Mouse (Mus musculus) A20 (cell line): Measurements from ENCODE around the gene Luc7l2.
"Not testable (repeated sequence)": the region's sequence is repeated elsewhere in the genome, so short reads cannot be mapped to it uniquely, and the experiment has no call there.

ENCODE experiments used
- DNase-seq: peaks from one replicate; pipeline ENCODE4 v3.0.0-alpha.2; 2011; ENCODE audit warnings: low read depth, low spot score

Luc7l2 gene

DNA sequence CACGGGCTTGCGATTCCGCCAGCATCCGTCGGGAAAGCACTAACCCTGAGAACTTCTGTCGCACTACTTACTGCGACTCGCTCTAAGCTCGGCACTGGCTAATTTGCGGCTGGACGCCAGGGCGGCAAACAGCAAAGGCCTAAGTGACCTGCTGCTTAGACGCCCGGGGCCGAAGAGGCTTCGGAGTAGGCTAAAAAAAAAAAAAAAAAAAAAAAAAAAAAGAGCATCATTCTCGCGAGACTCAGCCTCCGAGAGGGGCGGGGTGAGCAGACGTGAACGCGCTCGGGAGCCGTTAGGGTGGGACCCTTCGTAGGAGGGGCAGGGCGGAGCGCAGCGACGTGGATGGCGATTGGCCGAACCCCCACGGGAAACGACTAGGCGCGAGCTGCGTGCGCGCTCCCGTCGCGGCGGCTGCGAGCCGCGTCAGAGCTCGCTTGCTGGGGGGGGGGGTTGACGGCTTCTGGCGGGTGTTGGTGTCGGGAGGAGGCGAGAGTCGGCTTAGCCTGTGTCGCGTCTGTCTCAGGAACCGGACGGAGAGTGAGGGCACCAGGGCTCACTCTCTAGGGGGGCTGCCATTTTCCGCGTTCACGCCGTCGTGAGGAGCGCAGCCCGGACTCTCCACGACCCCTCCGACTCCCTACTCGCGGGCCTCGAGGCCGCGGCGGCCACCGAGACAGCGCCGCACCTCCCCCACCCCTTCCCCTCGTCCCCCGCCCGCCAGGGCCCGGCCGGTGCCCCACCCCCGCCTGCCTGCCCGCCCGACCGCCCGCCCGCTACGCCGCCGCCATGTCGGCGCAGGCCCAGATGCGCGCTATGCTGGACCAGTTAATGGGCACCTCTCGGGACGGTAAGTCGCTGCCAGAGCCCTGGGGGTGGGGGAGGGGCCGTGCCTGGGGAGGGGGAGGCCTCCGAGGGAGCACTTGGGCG lies at the start of gene Luc7l2:
Gene Luc7l2, plus strand, starts transcription at position 273 of the 927 bp plus-strand sequence.
- DNase-seq, result peak; percentile 99

DNA sequence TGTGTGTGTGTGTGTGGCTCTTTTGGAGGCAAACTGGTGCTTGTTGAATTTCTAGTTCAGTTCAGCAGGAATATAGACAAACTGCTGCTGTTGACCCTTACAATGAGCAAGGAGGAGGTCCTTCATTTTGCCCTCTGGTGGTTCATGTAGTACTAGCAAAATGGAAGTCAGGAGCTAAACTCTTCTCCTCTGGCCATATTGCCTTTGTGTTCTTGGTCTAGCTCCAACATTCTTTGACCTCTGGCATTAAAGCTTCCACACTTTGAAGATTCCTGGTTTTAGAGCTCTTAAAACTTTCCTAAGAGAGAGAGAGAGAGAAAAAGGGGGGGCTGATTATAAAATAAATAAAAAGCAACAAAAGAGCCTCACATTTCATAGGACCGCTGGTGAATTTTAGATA lies 39.0 kb upstream of the Luc7l2 start:
- DNase-seq, result no peak

DNA sequence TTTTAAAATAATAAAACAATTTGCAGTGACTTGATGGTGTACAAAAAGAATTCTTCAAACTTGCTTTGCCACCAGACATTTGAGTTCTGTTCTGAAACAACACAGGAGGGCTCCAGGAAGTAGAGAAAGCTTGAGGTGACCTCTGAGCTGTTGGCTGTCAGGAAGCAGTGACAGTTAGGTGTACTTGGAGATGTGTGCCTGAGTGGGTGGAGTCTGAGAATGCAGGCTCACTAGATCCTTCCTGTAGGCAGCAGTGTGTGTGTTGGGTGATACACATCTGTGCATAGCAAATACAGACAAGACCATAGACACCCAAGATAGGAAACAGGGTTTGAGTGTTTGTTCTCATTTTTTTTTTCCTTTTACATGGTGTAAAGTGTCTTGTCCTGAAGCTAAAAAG lies 38.3 kb upstream of the Luc7l2 start:
- no peak for DNase-seq

DNA sequence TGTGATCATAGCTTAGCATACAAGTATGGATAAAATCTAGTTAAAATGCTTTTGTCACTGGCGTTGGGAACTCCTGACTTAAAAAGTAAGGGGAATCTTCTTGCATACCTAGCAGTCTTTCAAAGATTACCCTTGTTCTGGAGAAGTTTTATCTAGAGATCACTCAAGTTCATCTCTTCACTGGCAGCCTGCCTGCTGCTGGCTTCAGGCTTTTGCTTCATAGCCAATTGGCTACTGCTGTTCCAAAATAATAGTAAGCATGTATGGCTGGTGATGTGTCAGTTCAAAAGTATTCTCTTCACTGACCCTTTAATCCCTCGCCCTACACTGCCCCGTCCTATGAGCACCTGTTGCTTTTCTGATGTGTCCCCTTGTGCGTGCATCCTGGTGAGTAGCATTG lies 35.9 kb upstream of the Luc7l2 start:
- no peak for DNase-seq

DNA sequence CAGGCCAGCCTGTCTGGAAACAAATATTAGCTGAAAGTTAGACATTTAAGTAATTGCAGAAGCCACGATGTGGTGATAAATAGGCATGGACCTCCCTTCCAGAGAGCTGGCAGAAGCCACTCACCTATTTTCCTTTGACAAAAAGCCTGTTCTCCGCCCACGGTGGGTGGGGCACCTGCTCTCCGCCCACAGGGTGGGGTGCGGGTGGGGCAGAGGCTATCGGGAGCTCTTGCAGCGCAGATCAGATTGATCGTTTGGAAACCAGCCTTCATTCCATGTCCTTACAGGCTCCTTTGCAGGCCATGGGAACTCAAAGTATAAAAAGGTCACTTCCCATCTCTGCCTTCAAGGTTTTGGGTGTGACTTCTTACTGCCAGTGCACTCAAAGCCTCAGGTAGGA lies 27.3 kb upstream of the Luc7l2 start:
- DNase-seq, result peak; percentile 25

DNA sequence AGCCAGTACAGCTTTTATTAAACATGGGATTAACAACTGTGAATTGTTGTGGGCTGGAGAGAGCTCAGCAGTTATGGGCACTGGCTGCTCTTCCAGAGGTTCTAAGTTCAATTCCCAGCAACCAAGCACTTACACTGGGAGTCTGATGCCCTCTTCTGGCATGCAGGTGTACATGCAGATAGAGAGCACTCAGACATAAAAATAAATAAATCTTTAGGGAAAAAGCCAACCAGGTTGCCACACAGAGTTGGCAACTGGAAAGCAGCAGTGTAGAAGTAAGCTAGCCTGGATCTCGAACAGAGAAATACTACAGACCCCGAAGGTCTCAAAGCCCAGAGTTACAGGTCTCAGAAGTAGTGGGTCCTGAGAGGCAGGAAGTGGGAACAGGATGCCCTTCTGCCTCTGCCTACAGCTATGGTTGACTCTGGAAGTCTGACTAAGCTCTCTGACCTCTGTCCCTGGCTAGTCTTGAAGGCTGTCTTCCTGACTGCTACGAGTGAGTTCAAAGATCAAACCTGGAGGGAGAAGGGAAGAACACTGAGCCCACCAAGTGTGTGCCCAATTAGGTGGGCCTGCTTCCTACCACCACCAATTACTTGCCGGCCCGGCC lies 19.8 kb upstream of the Luc7l2 start:
- DNase-seq, result peak; percentile 64

DNA sequence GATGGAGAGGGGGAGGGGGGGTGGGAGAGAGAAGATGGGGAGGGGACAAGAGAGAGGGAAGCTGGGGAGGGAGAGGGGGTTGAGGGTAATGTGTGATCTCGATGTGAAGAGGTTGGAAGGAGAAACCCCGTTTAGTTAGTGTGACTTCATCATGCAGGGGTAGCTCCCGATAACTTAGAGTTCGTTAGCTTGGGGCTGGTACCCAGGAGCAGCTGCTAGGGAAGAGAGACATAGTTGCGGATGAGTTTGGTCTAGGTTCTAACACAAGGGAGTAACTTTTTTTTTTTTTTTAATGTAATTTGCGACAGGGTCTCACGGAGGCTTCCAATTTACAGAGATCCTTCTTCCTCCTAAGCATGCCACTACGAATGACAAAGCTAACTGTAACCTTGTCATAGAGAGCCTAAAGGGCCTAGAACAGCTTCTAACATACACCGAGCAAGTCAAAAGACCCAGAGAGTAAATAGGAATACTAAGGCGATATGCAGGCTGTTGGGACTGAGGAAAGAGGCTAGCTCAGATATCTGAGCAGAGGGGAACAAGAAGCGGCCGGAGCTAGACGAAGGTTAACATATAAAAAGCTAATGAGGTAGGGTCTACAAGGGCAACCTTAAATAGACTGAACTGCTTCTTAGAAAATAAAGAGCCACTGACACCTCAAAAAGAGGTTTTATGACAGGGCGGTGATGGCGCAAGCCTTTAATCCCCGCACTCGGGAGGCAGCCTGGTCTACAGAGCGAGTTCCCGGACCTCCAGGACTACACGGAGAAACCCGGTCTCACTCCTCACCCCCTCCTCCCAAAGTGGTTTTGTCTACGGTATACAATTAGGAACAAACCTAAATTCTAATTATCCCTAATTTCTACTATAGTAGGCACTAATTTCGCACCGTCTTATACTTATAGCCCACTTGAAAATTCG lies 18.4 kb upstream of the Luc7l2 start:
- DNase-seq, result no peak

DNA sequence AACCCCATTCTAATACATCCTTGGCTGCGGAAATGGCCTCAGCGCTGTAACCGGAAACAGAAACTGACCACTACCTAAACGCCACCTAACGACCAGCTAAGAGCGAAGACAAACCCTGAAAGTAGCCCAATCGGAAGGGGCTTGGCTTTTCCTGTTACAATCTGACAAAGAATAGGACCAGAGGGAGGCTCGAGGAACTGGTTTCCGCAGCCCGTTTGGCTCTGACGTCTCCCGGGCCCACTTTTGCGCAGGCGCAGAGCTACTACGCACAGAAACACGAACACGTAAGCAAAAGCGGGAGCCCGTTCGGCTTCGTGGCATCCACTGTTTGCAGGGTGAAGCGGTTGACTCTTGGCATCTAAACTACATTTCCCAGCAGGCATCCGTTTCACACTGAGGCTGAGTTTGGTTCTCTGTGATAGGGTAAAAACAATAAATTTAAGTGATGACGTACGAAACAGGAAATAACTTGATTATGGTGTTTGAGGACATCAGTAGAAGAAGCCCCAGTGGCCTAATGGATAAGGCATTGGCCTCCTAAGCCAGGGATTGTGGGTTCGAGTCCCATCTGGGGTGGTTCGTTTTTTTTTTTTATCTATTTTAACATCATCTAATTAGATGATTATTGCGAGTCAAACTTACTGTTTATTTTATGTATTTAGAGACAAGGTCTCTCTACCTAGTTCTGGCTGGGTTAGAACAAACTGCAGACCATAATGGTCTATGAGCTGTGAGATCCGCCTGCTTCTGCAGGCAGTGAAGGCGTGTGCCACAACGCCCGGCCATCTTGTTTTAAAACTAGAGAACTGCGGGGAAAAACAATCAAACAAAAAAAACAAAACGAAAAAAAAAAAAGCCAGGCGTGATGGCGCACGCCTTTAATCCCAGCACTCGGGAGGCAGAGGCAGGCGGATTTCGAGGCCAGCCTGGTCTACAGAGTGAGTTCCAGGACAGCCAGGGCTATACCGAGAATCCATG lies 17.4 kb upstream of the Luc7l2 start, which contains the start of gene Fmc1:
Gene Fmc1, plus strand, starts transcription at position 75 of the 978 bp plus-strand sequence.
- DNase-seq, result peak; percentile 98

DNA sequence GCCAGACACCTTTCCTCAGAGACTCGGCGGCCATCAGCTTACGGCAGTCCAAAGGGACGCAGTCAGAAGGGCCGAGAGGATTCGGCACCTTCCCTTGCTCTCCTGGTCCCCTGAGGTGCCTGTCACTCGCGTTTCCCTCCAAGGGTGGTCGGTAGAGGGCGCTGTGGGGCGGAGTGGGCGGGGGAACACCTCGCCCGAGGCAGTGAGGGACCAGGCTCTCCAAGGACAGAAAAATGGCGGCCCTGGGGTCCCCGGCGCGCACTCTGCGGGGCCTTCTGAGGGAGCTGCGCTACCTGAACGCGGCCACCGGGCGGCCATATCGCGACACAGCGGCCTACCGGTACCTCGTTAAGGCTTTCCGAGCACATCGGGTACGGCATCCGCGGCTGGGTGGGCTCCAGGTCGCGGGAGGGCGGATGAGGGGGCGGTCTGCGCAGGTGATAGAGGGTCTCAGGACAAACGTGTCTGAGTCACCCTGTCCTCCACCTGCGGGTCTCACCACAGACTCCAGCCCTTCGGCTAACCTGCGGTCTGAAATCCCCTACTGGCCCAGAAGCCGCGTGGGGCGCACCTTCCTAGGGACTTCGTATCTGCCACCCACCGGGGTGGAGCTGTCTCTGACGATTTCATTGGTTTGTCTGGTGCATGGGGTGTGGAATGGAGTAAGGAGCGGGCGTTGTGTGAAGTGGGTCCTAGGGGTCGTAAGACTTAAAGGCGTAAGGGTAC lies 16.3 kb upstream of the Luc7l2 start:
- peak; percentile 97 for DNase-seq

DNA sequence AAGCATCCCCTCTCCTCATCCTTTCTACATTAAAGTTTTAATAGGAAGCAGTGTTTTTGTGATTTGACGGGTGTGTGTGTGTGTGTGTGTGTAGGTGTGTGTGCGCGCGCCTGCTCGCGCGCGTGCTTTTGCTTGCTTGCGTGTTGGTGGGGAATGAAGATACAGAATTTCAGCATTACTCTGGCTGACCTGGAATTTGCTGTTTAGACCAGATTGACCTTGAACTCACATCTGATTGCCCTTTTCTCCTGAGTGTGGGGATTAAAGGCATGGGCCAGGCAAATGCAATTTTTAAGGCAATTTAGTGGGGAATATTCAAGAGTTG lies 15.8 kb upstream of the Luc7l2 start:
- DNase-seq, result no peak

DNA sequence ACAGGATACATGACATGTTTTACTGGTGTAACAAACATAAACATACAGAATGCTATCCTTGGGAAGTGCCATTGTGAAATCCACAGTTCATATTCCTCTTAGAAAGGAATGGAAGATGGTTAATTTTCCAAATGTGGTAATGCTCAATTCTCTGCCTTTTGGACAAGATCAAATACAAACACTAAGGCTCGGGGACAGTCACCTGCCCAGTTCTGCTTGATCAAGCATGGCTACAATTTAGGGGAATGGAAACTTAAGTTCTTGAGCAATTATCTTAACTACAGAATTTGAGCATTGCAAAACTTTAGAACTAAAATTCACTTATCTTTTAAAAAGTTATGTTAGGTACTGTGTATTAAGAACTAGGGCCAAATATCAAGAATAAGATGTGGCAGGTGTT lies 15.3 kb upstream of the Luc7l2 start:
- peak; percentile 72 for DNase-seq

DNA sequence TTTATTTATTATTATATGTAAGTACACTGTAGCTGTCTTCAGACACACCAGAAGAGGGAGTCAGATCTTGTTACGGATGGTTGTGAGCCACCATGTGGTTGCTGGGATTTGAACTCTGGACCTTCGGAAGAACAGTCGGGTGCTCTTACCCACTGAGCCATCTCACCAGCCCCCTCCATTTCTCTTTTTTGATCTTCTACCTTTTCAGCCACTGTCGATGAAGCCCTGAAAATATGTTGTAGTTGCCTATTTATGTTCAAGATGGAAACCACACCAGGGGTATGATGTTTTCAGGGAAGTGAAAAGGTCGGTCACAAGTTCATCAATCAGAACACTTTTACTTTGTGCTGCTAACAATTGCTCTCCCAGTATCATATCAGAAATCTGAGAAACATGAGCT lies 7.0 kb upstream of the Luc7l2 start:
- not testable (repeated sequence) for DNase-seq

DNA sequence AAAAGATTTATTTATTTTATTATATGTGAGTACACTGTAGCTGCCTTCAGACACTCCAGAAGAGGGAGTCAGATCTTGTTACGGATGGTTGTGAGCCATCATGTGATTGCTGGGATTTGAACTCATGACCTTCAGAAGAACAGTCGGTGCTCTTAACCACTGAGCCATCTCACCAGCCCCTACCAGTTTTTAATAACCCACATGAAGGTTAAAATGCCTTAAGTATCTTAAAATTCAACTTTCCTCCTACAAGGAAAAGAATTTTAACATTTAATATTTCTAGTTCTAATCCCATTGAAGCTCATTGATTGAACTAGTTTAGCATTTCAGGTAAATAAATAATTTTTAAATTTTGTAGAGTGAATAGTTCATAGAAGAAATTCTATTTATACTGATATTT lies 4.1 kb upstream of the Luc7l2 start:
- not testable (repeated sequence) for DNase-seq

DNA sequence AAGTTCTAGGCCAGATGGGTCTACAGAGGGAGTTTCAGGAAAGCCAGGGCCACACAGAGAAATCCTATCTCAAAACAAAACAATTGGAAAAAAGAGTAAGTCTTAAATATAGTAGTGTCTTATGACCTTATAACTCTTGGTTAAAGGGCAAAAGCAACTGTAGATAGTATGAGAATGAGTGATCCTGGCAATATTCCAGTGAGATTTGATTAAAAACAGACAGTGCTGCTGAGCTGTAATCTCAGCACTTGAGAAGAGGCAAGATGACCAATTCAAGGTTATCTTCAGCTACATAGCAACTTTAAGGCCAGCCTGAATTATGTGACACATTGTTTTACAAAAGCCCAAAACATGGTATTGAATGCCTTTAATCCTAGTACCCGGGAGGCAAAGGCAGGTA lies 3.4 kb upstream of the Luc7l2 start:
- no peak for DNase-seq

DNA sequence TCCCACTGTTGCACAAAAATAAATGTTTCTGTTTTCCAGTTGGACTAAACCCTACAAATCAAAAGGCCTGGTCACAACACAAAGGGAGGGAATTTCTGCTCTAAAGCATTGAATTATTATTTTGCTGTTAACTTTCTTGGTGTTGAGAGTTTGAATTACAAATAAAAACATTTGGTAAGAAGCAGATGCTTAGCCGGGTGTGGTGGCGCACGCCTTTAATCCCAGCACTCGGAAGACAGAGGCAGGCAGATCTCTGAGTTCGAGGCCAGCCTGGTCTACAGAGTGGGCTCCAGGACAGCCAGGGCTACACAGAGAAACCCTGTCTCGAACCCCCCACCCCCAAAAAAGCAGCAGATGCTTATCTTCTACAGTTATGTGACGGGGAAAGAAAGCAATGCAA lies 2.5 kb upstream of the Luc7l2 start:
- not testable (repeated sequence) for DNase-seq

DNA sequence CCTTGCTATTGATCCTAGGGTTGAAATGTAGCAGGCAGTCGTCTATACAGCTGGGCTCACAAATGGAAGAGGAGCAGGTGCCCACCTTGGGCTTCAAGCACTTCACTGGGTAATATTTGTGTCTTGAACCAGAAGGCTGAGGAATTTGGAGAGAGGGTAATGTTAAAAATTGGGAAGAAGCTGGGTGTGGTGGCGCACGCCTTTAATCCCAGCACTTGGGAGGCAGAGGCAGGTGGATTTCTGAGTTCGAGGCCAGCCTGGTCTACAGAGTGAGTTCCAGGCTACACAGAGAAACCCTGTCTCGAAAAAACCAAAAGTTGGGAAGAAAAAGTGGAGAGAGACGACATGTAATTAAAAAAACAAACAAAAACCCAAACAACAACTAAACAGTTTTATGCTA lies 1.3 kb upstream of the Luc7l2 start:
- DNase-seq, result not testable (repeated sequence)

DNA sequence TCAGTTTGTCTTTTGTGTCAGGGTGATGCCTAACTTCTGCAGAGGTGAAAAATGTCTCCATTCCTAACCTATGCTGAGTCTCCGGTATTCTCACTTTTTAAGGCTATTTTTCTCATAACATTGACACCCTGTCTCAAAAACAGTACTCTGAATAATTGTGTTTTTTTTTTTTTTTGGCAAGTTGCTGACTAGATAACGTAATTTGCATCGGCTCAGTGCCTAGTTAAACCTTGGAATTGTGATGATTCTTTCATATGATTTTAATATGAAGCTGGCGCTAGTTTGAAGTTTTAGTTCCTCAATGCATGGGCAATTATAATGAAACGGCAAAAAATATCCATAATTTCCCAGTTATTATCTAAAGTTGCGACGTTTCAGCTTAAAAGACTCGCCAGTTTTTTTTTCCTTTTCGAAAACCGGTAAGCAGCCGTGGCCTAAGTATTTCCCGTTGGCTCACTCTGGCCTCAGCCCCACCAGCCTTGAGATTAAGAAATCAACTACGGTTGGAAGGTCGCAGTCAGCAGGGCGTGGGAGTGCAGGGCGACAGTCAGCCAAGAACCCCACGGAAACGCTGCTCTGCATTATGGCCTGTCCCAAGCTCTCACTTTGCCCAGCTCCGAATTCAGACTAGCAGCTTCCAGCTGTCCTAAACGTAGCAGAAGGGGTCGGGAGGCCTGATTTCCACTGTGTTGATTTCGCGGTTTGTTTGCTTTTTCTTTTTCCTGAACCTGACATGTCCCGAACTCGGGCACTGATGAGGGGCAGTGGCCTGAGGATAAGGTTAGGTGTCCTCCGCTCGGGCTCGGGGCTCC lies 678 bp upstream of the Luc7l2 start:
- no peak for DNase-seq

DNA sequence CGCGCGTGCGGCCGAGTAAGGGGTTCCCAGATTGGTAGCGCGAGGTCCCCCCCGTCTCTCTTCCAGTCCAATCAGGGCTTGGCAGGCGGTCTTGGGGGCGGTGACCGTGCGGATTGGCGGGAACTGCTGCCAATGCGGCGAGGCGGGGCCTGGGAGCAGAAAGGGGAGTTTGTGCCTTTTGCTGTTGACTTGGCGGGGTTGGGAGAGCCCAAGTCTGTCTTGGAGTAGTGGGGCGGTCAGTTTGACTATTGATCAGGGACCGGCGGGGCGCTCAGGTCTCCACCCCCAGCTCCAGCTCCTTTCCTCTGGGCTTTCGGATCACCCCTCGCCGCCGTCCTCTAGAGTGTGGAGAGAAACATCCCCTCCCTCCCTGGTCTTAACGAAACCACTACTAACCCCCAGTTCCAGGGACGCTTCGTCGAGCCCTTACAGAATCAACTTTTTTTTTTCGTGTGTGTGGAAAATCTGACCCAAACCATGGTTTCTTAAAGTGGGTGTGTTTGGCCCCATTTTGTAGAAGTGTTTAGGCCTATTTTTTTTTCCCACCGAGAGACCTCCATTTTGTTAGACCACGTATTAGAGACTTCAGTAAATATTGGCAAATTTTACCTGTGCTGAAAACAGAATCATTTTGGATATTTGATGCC lies 978 bp downstream of the Luc7l2 start:
- peak; percentile 98 for DNase-seq

DNA sequence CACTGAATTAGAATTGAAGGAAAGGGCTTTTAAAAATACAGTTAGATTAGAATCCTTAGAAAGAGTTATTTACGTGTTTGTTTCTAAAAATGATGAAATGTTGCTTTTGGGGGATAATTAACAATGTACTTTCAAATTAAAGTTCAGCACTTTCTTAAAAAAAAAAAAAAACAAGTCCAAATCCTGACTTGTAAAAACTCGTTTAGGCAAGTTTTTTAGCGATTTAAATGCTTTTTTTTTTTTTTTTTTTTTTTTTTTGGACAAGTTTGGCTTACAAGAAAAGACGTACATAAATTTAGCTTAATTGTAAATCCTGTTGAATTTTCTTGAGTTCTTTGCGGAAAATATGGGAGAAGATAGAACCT lies 1.5 kb downstream of the Luc7l2 start:
- no peak for DNase-seq
